Mouse (Mus musculus): ENCODE data around the gene Fer.

GRCm38 (mm10) chr17:64005575-64006249, 142.8 kb downstream of the Fer start:
- no peak for TF ChIP-seq CTCF (IDR thresholded peaks at IDR 0.05; ENCODE audit: borderline replicate concordance, insufficient read depth, low read length)
- TF ChIP-seq POLR2A (IDR thresholded peaks at IDR 0.05; ENCODE audit: low read depth, low read length): no peak
